Mouse (Mus musculus): ENCODE data around the gene Iqcf6.

- TF ChIP-seq CTCF (conservative IDR thresholded peaks at IDR 0.05; ENCODE audit: insufficient read depth, insufficient read length, low read depth, low read length), result no peak
- no peak for TF ChIP-seq POLR2A (IDR thresholded peaks at IDR 0.05; ENCODE audit: low read depth, low read length)
Observed at GRCm38 (mm10) chr9:106614616-106615015, 11.8 kb upstream of the Iqcf6 start.
